Mouse (Mus musculus) embryo, embryonic 10 days (tissue): Measurements from ENCODE around the gene Zfp773.
A peak's percentile ranks its signal among the peaks of the same experiment; 100 is the strongest.
"Not testable (repeated sequence)": the region's sequence is repeated elsewhere in the genome, so short reads cannot be mapped to it uniquely, and the experiment has no call there.

Experiments used
- DNase-seq: peaks from one replicate; pipeline ENCODE4 v3.0.0-alpha.2; 2015; ENCODE audit warnings: low spot score

Zfp773 gene

GRCm38 (mm10) chr7:7136379-7136866 is at the start of gene Zfp773:
TSS of gene Zfp773 (minus strand) at chr7:7136755.
- peak; percentile 84 for DNase-seq

GRCm38 (mm10) chr7:7185897-7186296 is 49.3 kb upstream of the Zfp773 start:
- no peak for DNase-seq

GRCm38 (mm10) chr7:7171227-7172147 is 34.9 kb upstream of the Zfp773 start, which contains the start of gene Zfp418:
TSS of gene Zfp418 (plus strand) at chr7:7171330.
- peak; percentile 85 for DNase-seq

- no peak for DNase-seq
Measured at GRCm38 (mm10) chr7:7145991-7146608, 9.5 kb upstream of the Zfp773 start.

GRCm38 (mm10) chr7:7144215-7144614 is 7.7 kb upstream of the Zfp773 start:
- no peak for DNase-seq

- DNase-seq: no peak
Measured at GRCm38 (mm10) chr7:7132751-7133150, 3.8 kb downstream of the Zfp773 start.

- not testable (repeated sequence) for DNase-seq
Measured at GRCm38 (mm10) chr7:7130491-7131124, 5.9 kb downstream of the Zfp773 start.

GRCm38 (mm10) chr7:7121602-7121980 is 15.0 kb downstream of the Zfp773 start:
- DNase-seq: no peak

GRCm38 (mm10) chr7:7120921-7121601 is 15.5 kb downstream of the Zfp773 start, which contains the start of gene Zfp954:
TSS of gene Zfp954 (minus strand) at chr7:7121488.
- DNase-seq: peak; percentile 94

- no peak for DNase-seq
Measured at GRCm38 (mm10) chr7:7118441-7118840, 18.1 kb downstream of the Zfp773 start.

GRCm38 (mm10) chr7:7108501-7108900 is 28.1 kb downstream of the Zfp773 start:
- no peak for DNase-seq
